Mouse (Mus musculus): ENCODE data around the gene Zfp93.

DNA sequence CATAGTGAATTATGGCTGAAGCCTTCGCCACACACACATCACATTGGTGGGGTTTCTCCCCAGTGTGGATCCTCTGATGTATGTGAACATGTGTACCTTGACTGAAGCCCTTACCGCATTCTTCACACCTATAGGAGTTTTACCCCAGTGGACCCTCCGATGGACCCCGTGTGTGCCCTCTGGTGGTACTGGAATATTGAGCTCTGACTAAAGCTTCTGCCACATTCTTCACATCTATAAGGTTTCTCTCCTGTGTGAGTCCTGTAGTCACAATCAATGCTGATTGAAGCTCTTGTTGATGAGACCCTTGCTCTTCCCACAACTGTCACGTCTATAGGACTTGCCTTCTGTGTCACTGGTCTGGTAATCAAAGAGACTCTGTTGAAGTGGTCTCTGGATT is 17.4 kb downstream of the Zfp93 start:
- no peak for TF ChIP-seq CTCF (IDR thresholded peaks at IDR 0.05; ENCODE audit: low read depth)
- TF ChIP-seq EP300 (IDR thresholded peaks at IDR 0.05; ENCODE audit: low read depth): no peak
